17 mouse cellular contexts compared by ENCODE assay signal in genomic region chr17:15429451-15429850, GRCm38 (mm10). TPM values are rescaled to one million over a fixed set of nuclear protein-coding genes. Genes with fewer than 3 reads are reported as not detected.
DNase-seq lines count a peak whose midpoint lies in the region; ATAC-seq and TF ChIP-seq lines count a peak whose summit lies in the region.
"Had no signal": no experiment of that assay in that cellular context is flagged by ENCODE, and none has a peak within 500 bp of the region (broad histone marks: within the 10 kb centered on the region; RNA-seq: fewer than 3 reads in every experiment).

No protein-coding gene starts in this region.

- H3K79me2 ChIP-seq in liver, adult 2 months (ENCODE audit: control insufficient read depth, insufficient read depth, low read length) = peaks cover 3% of the 10 kb centered on the region; the same call in 1 of the 2 replicates
- no peaks in the 10 kb centered on the region for H3K79me2 ChIP-seq in CH12.LX (replicated peaks; ENCODE audit: control insufficient read depth, extremely low read depth, insufficient read depth, poor library complexity, severe bottlenecking)

- H3K27me3 ChIP-seq in liver, adult 2 months (ENCODE audit: control insufficient read depth, insufficient read depth, low read length) = no peaks in the 10 kb centered on the region
- no peaks in the 10 kb centered on the region for H3K27me3 ChIP-seq in liver, embryonic 12.5 days (replicated peaks)
- H3K27me3 ChIP-seq in CH12.LX (replicated peaks) = no peaks in the 10 kb centered on the region
- H3K27me3 ChIP-seq: forebrain, embryonic 15.5 days; hindbrain, embryonic 13.5 days; intestine, embryonic 15.5 days had no signal

- TF ChIP-seq POLR2A in liver, adult 2 months (IDR thresholded peaks at IDR 0.05; ENCODE audit: extremely low read depth, insufficient read depth, low read length) = no peak
- no peak for TF ChIP-seq POLR2A in CH12.LX (IDR thresholded peaks at IDR 0.05; ENCODE audit: low read depth, low read length)
- no peak for TF ChIP-seq POLR2A in lung, adult 2 months (IDR thresholded peaks at IDR 0.05; ENCODE audit: borderline replicate concordance, extremely low read depth, low read depth, low read length)

- H3K27ac ChIP-seq in liver, adult 2 months (replicated peaks; ENCODE audit: insufficient read depth, low read depth, low read length) = peak overlapping the region; percentile 82
- no peak overlapping the region for H3K27ac ChIP-seq in liver, embryonic 12.5 days
- H3K27ac ChIP-seq in CH12.LX (ENCODE audit: insufficient read depth, low read depth) = no peak overlapping the region
- H3K27ac ChIP-seq: forebrain, embryonic 10.5 days; forebrain, embryonic 15.5 days; hindbrain, embryonic 10.5 days; hindbrain, embryonic 13.5 days; intestine, embryonic 15.5 days had no signal

- ATAC-seq in liver, embryonic 12.5 days = no peak
- ATAC-seq: forebrain, embryonic 15.5 days; hindbrain, embryonic 16.5 days had no signal

- H3K4me1 ChIP-seq in liver, adult 2 months (ENCODE audit: control insufficient read depth, insufficient read depth, low read length) = peaks cover 34% of the 10 kb centered on the region
- 0 out of 2 replicates have a peak, but pooled peaks cover 7% of the 10 kb centered on the region for H3K4me1 ChIP-seq in liver, embryonic 12.5 days
- peaks cover 19 to 38% of the 10 kb centered on the region in 2 experiments for H3K4me1 ChIP-seq in CH12.LX (ENCODE audit: control insufficient read depth in 1 of 2, insufficient read depth in 2 of 2)
- no peaks in the 10 kb centered on the region for H3K4me1 ChIP-seq in lung, adult 2 months (ENCODE audit: control insufficient read depth, insufficient read depth, low read length)
- H3K4me1 ChIP-seq: forebrain, embryonic 10.5 days; forebrain, embryonic 15.5 days; hindbrain, embryonic 10.5 days; hindbrain, embryonic 13.5 days; intestine, embryonic 15.5 days had no signal

- no peak overlapping the region for H3K4me2 ChIP-seq in liver, embryonic 12.5 days
- H3K4me2 ChIP-seq in CH12.LX (ENCODE audit: insufficient read depth, low read depth, poor library complexity, severe bottlenecking) = no peak overlapping the region
- H3K4me2 ChIP-seq: forebrain, embryonic 15.5 days; heart, embryonic 11.5 days; hindbrain, embryonic 13.5 days; intestine, embryonic 15.5 days had no signal

- no peak for TF ChIP-seq RAD21 in CH12.LX (IDR thresholded peaks at IDR 0.05; ENCODE audit: low read depth, low read length)

- peaks cover 20% of the 10 kb centered on the region for H3K36me3 ChIP-seq in liver, adult 2 months (ENCODE audit: control insufficient read depth, insufficient read depth, low read length)
- peaks cover 46% of the 10 kb centered on the region for H3K36me3 ChIP-seq in liver, embryonic 12.5 days
- H3K36me3 ChIP-seq in CH12.LX (replicated peaks in 1 of 2; ENCODE audit: control insufficient read depth in 1 of 2, insufficient read depth in 1 of 2, low read length in 1 of 2) = peaks cover 45 to 82% of the 10 kb centered on the region in 2 experiments

- peak; percentile 46 for DNase-seq in gastrocnemius, adult 18-20 months (ENCODE audit: low spot score)
- DNase-seq in gastrocnemius, adult 8-10 months (ENCODE audit: low spot score in 2 of 2) = no peak
- DNase-seq in liver, adult 2 months (ENCODE audit: extremely low read depth, low read depth, low spot score) = peak; percentile 32
- peak; percentile 18 for DNase-seq in CH12.LX (ENCODE audit: extremely low read depth)
- DNase-seq in lung, adult 2 months = no peak
- DNase-seq: cerebellum, adult 8-10 months; gastrocnemius, postnatal 36 days; heart, postnatal 36 days had no signal

- H3K4me3 ChIP-seq in liver, adult 2 months (ENCODE audit: insufficient read depth, low read depth, low read length) = no peak overlapping the region
- no peak overlapping the region for H3K4me3 ChIP-seq in liver, embryonic 12.5 days
- no peak overlapping the region for H3K4me3 ChIP-seq in CH12.LX (replicated peaks in 1 of 3; ENCODE audit: low read depth in 2 of 3, low read length in 2 of 3, poor library complexity in 1 of 3)
- no peak overlapping the region for H3K4me3 ChIP-seq in lung, adult 2 months (replicated peaks; ENCODE audit: extremely low read depth, low read depth, low read length)
- H3K4me3 ChIP-seq: forebrain, embryonic 10.5 days; forebrain, embryonic 15.5 days; hindbrain, embryonic 10.5 days; hindbrain, embryonic 13.5 days; intestine, embryonic 15.5 days had no signal

- WGBS in liver, adult 2 months = 75% methylated on average over 6 of the region's 6 CpGs
- 76% methylated on average over 6 of the region's 6 CpGs for whole genome bisulfite sequencing in liver, embryonic 12.5 days (ENCODE audit: insufficient replicate concordance)
- 80% methylated on average over 6 of the region's 6 CpGs for WGBS in lung, adult 2 months

- TF ChIP-seq CTCF in liver, adult 2 months (IDR thresholded peaks at IDR 0.05; ENCODE audit: low read depth, low read length) = no peak
- TF ChIP-seq CTCF in CH12.LX (conservative IDR thresholded peaks at IDR 0.05 in 1 of 2, IDR thresholded peaks at IDR 0.05 in 1 of 2; ENCODE audit: low read depth in 2 of 2, low read length in 2 of 2) = no peak
- no peak for TF ChIP-seq CTCF in lung, adult 2 months (IDR thresholded peaks at IDR 0.05; ENCODE audit: insufficient read depth, low read length)

- dilution Hi-C loops in CH12.LX (cut with MboI; ENCODE audit: extremely low pct_ligation_motif_present, extremely low pct_unique_long_range_greater_than_20kb, low sequenced_read_pairs) = no loop called here

- in situ Hi-C loops in CH12.LX (cut with MboI; ENCODE audit: low pct_ligation_motif_present, low pct_unique_long_range_greater_than_20kb, low sequenced_read_pairs) = no loop called here

- no peak for TF ChIP-seq EP300 in CH12.LX (IDR thresholded peaks at IDR 0.05; ENCODE audit: low read length)

- no peaks in the 10 kb centered on the region for H3K9me3 ChIP-seq in liver, embryonic 12.5 days (replicated peaks)
- H3K9me3 ChIP-seq in CH12.LX (replicated peaks; ENCODE audit: low read length) = no peaks in the 10 kb centered on the region
- H3K9me3 ChIP-seq: forebrain, embryonic 10.5 days; forebrain, embryonic 15.5 days; G1E; hindbrain, embryonic 10.5 days; hindbrain, embryonic 13.5 days; intestine, embryonic 15.5 days had no signal

- H3K9ac ChIP-seq in liver, adult 2 months (ENCODE audit: low read depth, low read length) = no peak overlapping the region
- no peak overlapping the region for H3K9ac ChIP-seq in liver, embryonic 12.5 days
- no peak overlapping the region for H3K9ac ChIP-seq in CH12.LX (ENCODE audit: insufficient read depth, low read depth)
- H3K9ac ChIP-seq: forebrain, embryonic 15.5 days; hindbrain, embryonic 13.5 days; intestine, embryonic 15.5 days had no signal

TF ChIP-seq in CH12.LX, 34 proteins besides CTCF, POLR2A, EP300 and RAD21:
- TF ChIP-seq JUN (IDR thresholded peaks at IDR 0.05; ENCODE audit: insufficient read depth, low read depth, low read length) = 0 out of 2 replicates have a peak, but pooled peaks have one; percentile 11
- TF ChIP-seq JUND (conservative IDR thresholded peaks at IDR 0.05; ENCODE audit: low read depth, low read length) = no peak

RNA-seq across cellular contexts. Expression of gene Fam120b, which starts 33.4 kb away (rescaled TPM):
- 1 to 10 TPM; 9.8 to 10.0 TPM for total RNA-seq in gastrocnemius, adult 18-20 months (2021)
- total RNA-seq in gastrocnemius, adult 8-10 months (2022) = 10 to 100 TPM in 3 of 4 experiments, 1 to 10 TPM in 1; 9.5 to 12.1 (median 10.5) TPM
- total RNA-seq in liver, adult 2 months (2014; rRNA removed) = 13.3 and 13.4 TPM in 2 replicates
- 4.4 and 5.8 TPM in 2 replicates for polyA plus RNA-seq in liver, adult 2 months (2012; rRNA removed)
- 8.6 and 8.9 TPM in 2 replicates for polyA plus RNA-seq in liver, embryonic 12.5 days (2016; fragmentation: Nextera tagmentation; extraction: Ambion mirVana)
- total RNA-seq in CH12.LX (2012; rRNA removed) (17.8 and 19.5 TPM in 2 replicates), CH12.LX (2014; rRNA removed) (17.2 and 18.7 TPM in 2 replicates)
- polyA plus RNA-seq in CH12.LX (2012; ENCODE audit: insufficient read length, low read depth) = 14.9 and 18.1 TPM in 2 replicates
- polyA plus RNA-seq in lung, adult 2 months (2012; rRNA removed) = 9.9 and 11.5 TPM in 2 replicates

RNA-seq across cellular contexts. Expression of gene Dll1, which starts 52.8 kb away (rescaled TPM):
- 1 to 10 TPM; 2.2 to 4.7 TPM for total RNA-seq in gastrocnemius, adult 18-20 months (2021)
- 1 to 10 TPM; 1.4 to 4.0 (median 2.1) TPM for total RNA-seq in gastrocnemius, adult 8-10 months (2022)
- 4.0 and 4.6 TPM in 2 replicates for total RNA-seq in liver, adult 2 months (2014; rRNA removed)
- polyA plus RNA-seq in liver, adult 2 months (2012; rRNA removed) = 6.9 and 7.1 TPM in 2 replicates
- polyA plus RNA-seq in liver, embryonic 12.5 days (2016; fragmentation: Nextera tagmentation; extraction: Ambion mirVana) = 1.5 and 1.7 TPM in 2 replicates
- total RNA-seq in CH12.LX (2012; rRNA removed) (0.25 TPM in 1 of 2 replicates, not detected in the other), CH12.LX (2014; rRNA removed) (0.52 and 0.68 TPM in 2 replicates)
- 0.14 and 0.29 TPM in 2 replicates for polyA plus RNA-seq in CH12.LX (2012; ENCODE audit: insufficient read length, low read depth)
- polyA plus RNA-seq in lung, adult 2 months (2012; rRNA removed) = 22.7 and 51.1 TPM in 2 replicates
- total RNA-seq: G1E had no signal
- polyA plus RNA-seq: G1E had no signal

Comparison
In these comparisons a context has a peak if more than half of its experiments do, and no peak if none do; other contexts are left out.
1. DNase-seq: peak in gastrocnemius, adult 18-20 months (single experiment), liver, adult 2 months (single experiment) and CH12.LX (single experiment); none in gastrocnemius, adult 8-10 months (0 of 2) and lung, adult 2 months (single experiment).